Mouse (Mus musculus): Measurements from ENCODE around the gene Smurf1. TPM values are rescaled to one million over a fixed set of nuclear protein-coding genes. Genes with fewer than 3 reads are reported as not detected.

Smurf1 gene
- polyA plus RNA-seq, 1 experiment from 2014 or later: 21.3 TPM

GRCm38 (mm10) chr5:144937304-144937703 is 28.3 kb downstream of the Smurf1 start:
- Histone ChIP-seq H3K27ac (ENCODE audit: low read depth, low read length) (no peak overlapping the region), H3K9ac (ENCODE audit: low read length) (no peak overlapping the region), H3K27me3 (ENCODE audit: control insufficient read depth, insufficient read depth, low read length) (no peaks in the 10 kb centered on the region), H3K9me3 (ENCODE audit: control insufficient read depth, low read length) (no peaks in the 10 kb centered on the region), H3K4me3 (ENCODE audit: low read depth, low read length) (no peak overlapping the region), H3K4me1 (ENCODE audit: control insufficient read depth, insufficient read depth, low read length) (0 out of 2 replicates have a peak, but pooled peaks cover 2% of the 10 kb centered on the region), H3K4me2 (ENCODE audit: low read depth) (no peak overlapping the region), H3K36me3 (ENCODE audit: control insufficient read depth, insufficient read depth, low read length) (no peaks in the 10 kb centered on the region)
- ATAC-seq (ENCODE audit: insufficient read depth, low FRiP score, low TSS enrichment) (no peak), DNase-seq (ENCODE audit: low spot score) (no peak)
- WGBS: 95% methylated on average over 2 of the region's 2 CpGs

GRCm38 (mm10) chr5:144933486-144933885 is 32.2 kb downstream of the Smurf1 start:
- Histone ChIP-seq H3K27me3 (ENCODE audit: control insufficient read depth, insufficient read depth, low read length) (no peaks in the 10 kb centered on the region), H3K4me3 (ENCODE audit: low read depth, low read length) (no peak overlapping the region), H3K36me3 (ENCODE audit: control insufficient read depth, insufficient read depth, low read length) (no peaks in the 10 kb centered on the region), H3K9ac (ENCODE audit: low read length) (no peak overlapping the region), H3K9me3 (ENCODE audit: control insufficient read depth, low read length) (no peaks in the 10 kb centered on the region), H3K4me1 (ENCODE audit: control insufficient read depth, insufficient read depth, low read length) (no peaks in the 10 kb centered on the region), H3K4me2 (ENCODE audit: low read depth) (no peak overlapping the region), H3K27ac (ENCODE audit: low read depth, low read length) (no peak overlapping the region)
- DNase-seq (ENCODE audit: low spot score) (no peak), ATAC-seq (ENCODE audit: insufficient read depth, low FRiP score, low TSS enrichment) (no peak)
- WGBS: 79% methylated on average over 4 of the region's 4 CpGs

GRCm38 (mm10) chr5:144931841-144932240 is 33.8 kb downstream of the Smurf1 start:
- Histone ChIP-seq H3K36me3 (ENCODE audit: control insufficient read depth, insufficient read depth, low read length) (no peaks in the 10 kb centered on the region), H3K4me3 (ENCODE audit: low read depth, low read length) (no peak overlapping the region), H3K27ac (ENCODE audit: low read depth, low read length) (no peak overlapping the region), H3K4me2 (ENCODE audit: low read depth) (no peak overlapping the region), H3K9me3 (ENCODE audit: control insufficient read depth, low read length) (no peaks in the 10 kb centered on the region), H3K9ac (ENCODE audit: low read length) (no peak overlapping the region), H3K4me1 (ENCODE audit: control insufficient read depth, insufficient read depth, low read length) (no peaks in the 10 kb centered on the region), H3K27me3 (ENCODE audit: control insufficient read depth, insufficient read depth, low read length) (no peaks in the 10 kb centered on the region)
- DNase-seq (ENCODE audit: low spot score) (no peak), ATAC-seq (ENCODE audit: insufficient read depth, low FRiP score, low TSS enrichment) (no peak)
- 79% methylated on average over 5 of the region's 5 CpGs for WGBS

- 69% methylated on average over 11 of the region's 11 CpGs for WGBS
- Histone ChIP-seq H3K27me3 (ENCODE audit: control insufficient read depth, insufficient read depth, low read length) (no peaks in the 10 kb centered on the region), H3K4me2 (ENCODE audit: low read depth) (no peak overlapping the region), H3K27ac (ENCODE audit: low read depth, low read length) (no peak overlapping the region), H3K9me3 (ENCODE audit: control insufficient read depth, low read length) (no peaks in the 10 kb centered on the region), H3K9ac (ENCODE audit: low read length) (no peak overlapping the region), H3K4me1 (ENCODE audit: control insufficient read depth, insufficient read depth, low read length) (no peaks in the 10 kb centered on the region), H3K36me3 (ENCODE audit: control insufficient read depth, insufficient read depth, low read length) (no peaks in the 10 kb centered on the region), H3K4me3 (ENCODE audit: low read depth, low read length) (no peak overlapping the region)
- no peak for ATAC-seq (ENCODE audit: insufficient read depth, low FRiP score, low TSS enrichment)
- DNase-seq (ENCODE audit: low spot score): no peak
These were observed 36.6 kb downstream of the Smurf1 start for GRCm38 (mm10) chr5:144928856-144929713.

- H3K4me1 ChIP-seq (ENCODE audit: control insufficient read depth, insufficient read depth, low read length): no peaks in the 10 kb centered on the region; the same call in 1 of the 2 replicates
- no peaks in the 10 kb centered on the region for H3K27me3 ChIP-seq (ENCODE audit: control insufficient read depth, insufficient read depth, low read length)
- DNase-seq (ENCODE audit: low spot score) (no peak), ATAC-seq (ENCODE audit: insufficient read depth, low FRiP score, low TSS enrichment) (no peak)
- H3K9ac ChIP-seq (ENCODE audit: low read length): no peak overlapping the region
- no peak overlapping the region for H3K4me2 ChIP-seq (ENCODE audit: low read depth)
- H3K27ac ChIP-seq (ENCODE audit: low read depth, low read length): no peak overlapping the region
- WGBS: 93% methylated on average over 2 of the region's 2 CpGs
- no peak overlapping the region for H3K4me3 ChIP-seq (ENCODE audit: low read depth, low read length)
- no peaks in the 10 kb centered on the region for H3K36me3 ChIP-seq (ENCODE audit: control insufficient read depth, insufficient read depth, low read length)
- no peaks in the 10 kb centered on the region for H3K9me3 ChIP-seq (ENCODE audit: control insufficient read depth, low read length)
These were observed 39.4 kb downstream of the Smurf1 start for GRCm38 (mm10) chr5:144926275-144926674.

GRCm38 (mm10) chr5:144923351-144923750 is 42.3 kb downstream of the Smurf1 start:
- H3K4me1 ChIP-seq (ENCODE audit: control insufficient read depth, insufficient read depth, low read length): no peaks in the 10 kb centered on the region; the same call in 1 of the 2 replicates
- no peaks in the 10 kb centered on the region for H3K36me3 ChIP-seq (ENCODE audit: control insufficient read depth, insufficient read depth, low read length)
- H3K9ac ChIP-seq (ENCODE audit: low read length): no peak overlapping the region
- H3K4me2 ChIP-seq (ENCODE audit: low read depth): no peak overlapping the region
- H3K27ac ChIP-seq (ENCODE audit: low read depth, low read length): no peak overlapping the region
- 0 out of 2 replicates have a peak, but pooled peaks have one; percentile 23 for ATAC-seq (ENCODE audit: insufficient read depth, low FRiP score, low TSS enrichment)
- no peak for DNase-seq (ENCODE audit: low spot score)
- no peak overlapping the region for H3K4me3 ChIP-seq (ENCODE audit: low read depth, low read length)
- 56% methylated on average over 6 of the region's 6 CpGs for WGBS
- H3K27me3 ChIP-seq (ENCODE audit: control insufficient read depth, insufficient read depth, low read length): no peaks in the 10 kb centered on the region
- H3K9me3 ChIP-seq (ENCODE audit: control insufficient read depth, low read length): no peaks in the 10 kb centered on the region

- Histone ChIP-seq H3K27me3 (ENCODE audit: control insufficient read depth, insufficient read depth, low read length) (no peaks in the 10 kb centered on the region), H3K9me3 (ENCODE audit: control insufficient read depth, low read length) (no peaks in the 10 kb centered on the region), H3K4me2 (ENCODE audit: low read depth) (no peak overlapping the region), H3K27ac (ENCODE audit: low read depth, low read length) (no peak overlapping the region), H3K4me3 (ENCODE audit: low read depth, low read length) (no peak overlapping the region), H3K36me3 (ENCODE audit: control insufficient read depth, insufficient read depth, low read length) (no peaks in the 10 kb centered on the region), H3K9ac (ENCODE audit: low read length) (no peak overlapping the region), H3K4me1 (ENCODE audit: control insufficient read depth, insufficient read depth, low read length) (peaks cover 2% of the 10 kb centered on the region)
- ATAC-seq (ENCODE audit: insufficient read depth, low FRiP score, low TSS enrichment): no peak
- 83% methylated on average over 8 of the region's 8 CpGs for WGBS
- DNase-seq (ENCODE audit: low spot score): no peak
These were observed 45.9 kb downstream of the Smurf1 start for GRCm38 (mm10) chr5:144919790-144920189.

- Histone ChIP-seq H3K9me3 (ENCODE audit: control insufficient read depth, low read length) (no peaks in the 10 kb centered on the region), H3K4me3 (ENCODE audit: low read depth, low read length) (no peak overlapping the region), H3K27ac (ENCODE audit: low read depth, low read length) (no peak overlapping the region), H3K36me3 (ENCODE audit: control insufficient read depth, insufficient read depth, low read length) (no peaks in the 10 kb centered on the region), H3K27me3 (ENCODE audit: control insufficient read depth, insufficient read depth, low read length) (no peaks in the 10 kb centered on the region), H3K4me1 (ENCODE audit: control insufficient read depth, insufficient read depth, low read length) (peaks cover 8% of the 10 kb centered on the region), H3K9ac (ENCODE audit: low read length) (no peak overlapping the region), H3K4me2 (ENCODE audit: low read depth) (no peak overlapping the region)
- WGBS: 80% methylated on average over 9 of the region's 9 CpGs
- ATAC-seq (ENCODE audit: insufficient read depth, low FRiP score, low TSS enrichment) (no peak), DNase-seq (ENCODE audit: low spot score) (no peak)
These were observed 46.5 kb downstream of the Smurf1 start for GRCm38 (mm10) chr5:144919194-144919593.

- H3K4me2 ChIP-seq (ENCODE audit: low read depth): no peak overlapping the region
- no peak overlapping the region for H3K9ac ChIP-seq (ENCODE audit: low read length)
- DNase-seq (ENCODE audit: low spot score): no peak
- no peaks in the 10 kb centered on the region for H3K36me3 ChIP-seq (ENCODE audit: control insufficient read depth, insufficient read depth, low read length)
- ATAC-seq (ENCODE audit: insufficient read depth, low FRiP score, low TSS enrichment): no peak
- no peaks in the 10 kb centered on the region for H3K9me3 ChIP-seq (ENCODE audit: control insufficient read depth, low read length)
- 83% methylated on average over 8 of the region's 8 CpGs for WGBS
- H3K27ac ChIP-seq (ENCODE audit: low read depth, low read length): no peak overlapping the region
- no peaks in the 10 kb centered on the region for H3K27me3 ChIP-seq (ENCODE audit: control insufficient read depth, insufficient read depth, low read length)
- peaks cover 8% of the 10 kb centered on the region for H3K4me1 ChIP-seq (ENCODE audit: control insufficient read depth, insufficient read depth, low read length)
- no peak overlapping the region for H3K4me3 ChIP-seq (ENCODE audit: low read depth, low read length)
These were observed 47.4 kb downstream of the Smurf1 start for GRCm38 (mm10) chr5:144918204-144918603.
